Mouse (Mus musculus) right cerebral cortex, postnatal 14 days (tissue): Measurements from ENCODE around the gene Hapln1.

Source experiments
- DNase-seq: peaks from one replicate; pipeline ENCODE4 v3.0.0; 2022

Hapln1 gene

DNA sequence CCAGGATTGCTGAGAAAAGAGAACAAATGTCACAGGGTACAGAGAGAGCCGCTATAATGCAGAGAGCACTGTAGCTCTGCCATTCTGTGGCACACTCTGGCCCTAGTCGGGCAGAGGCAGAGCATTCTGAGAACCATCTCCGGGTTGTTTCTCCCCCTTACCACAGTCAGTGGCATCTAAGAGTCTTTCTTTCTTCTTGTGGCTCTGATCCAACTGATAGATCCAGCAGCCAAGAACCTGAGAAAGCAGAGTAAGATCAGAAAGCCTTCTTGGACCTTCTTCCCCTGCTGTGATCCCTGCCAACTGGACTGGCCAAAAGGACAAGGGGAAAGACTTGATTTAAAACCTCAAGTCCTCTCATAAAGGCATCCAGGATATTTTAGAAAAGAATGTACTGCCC lies 63.7 kb downstream of the Hapln1 start:
- DNase-seq = no peak

DNA sequence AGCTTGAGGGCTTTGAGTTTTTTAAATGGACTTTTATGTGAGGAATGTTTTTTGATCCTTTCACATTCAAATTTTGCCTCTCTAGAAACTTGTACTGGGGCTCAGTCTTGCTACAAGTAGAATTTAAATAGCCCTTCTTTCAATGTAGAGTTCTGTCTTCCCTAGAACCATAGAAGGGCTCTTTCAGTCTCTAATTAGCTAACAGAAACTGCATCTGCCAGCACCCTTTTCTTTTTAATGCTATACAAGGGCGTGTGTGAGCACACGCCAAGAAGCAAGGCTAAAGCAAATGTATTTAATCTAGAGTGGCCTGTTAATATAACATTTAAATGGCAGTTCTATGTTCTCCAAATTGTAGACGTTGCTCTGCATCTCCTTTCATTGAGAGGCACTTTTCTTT lies 67.8 kb downstream of the Hapln1 start:
- no peak for DNase-seq

DNA sequence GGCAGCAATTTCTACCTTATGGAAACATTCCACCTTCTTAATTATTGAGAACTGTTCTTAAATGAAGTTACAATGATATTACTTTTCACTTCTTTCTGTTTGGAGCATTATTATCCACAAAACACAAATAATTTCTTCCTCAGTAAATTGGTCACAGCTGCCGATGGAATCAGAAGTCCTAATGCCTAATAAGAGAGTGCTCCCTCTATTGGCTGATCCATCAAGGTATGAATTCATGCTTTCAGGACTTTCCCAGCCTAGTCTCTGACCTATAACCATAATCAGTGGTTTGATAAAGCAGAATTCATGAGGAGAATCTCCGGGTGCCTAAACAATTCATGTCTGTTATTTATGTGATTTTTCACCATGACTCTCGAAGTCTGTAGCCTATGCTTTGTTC lies 79.5 kb downstream of the Hapln1 start:
- no peak for DNase-seq

DNA sequence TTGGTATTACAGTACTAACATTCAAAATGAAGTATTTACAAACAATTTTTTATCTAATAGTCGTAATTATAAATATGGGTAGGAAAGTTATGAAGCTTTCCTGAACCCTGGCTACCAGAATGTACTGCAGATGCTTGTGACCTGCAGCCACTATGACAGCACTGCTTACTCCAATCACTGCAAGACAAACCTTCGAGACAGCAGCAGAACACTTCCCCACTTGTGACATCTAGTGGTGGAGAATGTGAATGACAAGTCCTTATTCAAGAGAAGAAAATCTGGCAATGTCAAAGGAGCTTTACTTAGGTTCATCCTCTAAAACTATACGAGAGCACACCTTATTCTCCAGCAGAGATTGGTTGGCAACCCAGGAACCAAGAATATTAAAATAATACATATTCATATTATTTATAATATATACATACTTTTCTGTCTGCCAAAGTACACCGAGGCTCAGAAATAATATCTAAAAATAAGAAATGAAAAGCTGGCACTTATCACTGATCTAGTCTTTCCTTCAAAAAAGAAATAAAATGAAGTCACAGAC lies 94.6 kb downstream of the Hapln1 start:
- no peak for DNase-seq

DNA sequence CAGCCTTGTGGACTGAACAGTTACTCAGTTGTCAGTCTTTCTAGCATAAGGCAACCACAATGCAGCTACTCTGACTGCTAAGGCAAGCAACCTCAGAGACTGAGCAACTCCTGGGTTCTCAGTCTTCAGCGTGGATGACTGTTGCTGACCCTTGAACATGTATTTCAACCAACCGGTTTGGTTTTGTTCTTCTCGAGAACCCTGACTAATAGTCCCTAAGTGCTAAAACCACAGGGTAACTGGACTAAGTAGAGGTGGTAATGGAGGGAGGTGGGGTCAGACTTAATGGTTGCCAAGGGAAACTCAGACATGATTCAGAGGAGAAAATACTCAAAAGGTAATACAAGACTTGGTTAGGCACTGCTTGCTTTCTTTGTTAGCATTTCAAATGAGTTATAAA lies 97.4 kb downstream of the Hapln1 start:
- no peak for DNase-seq

DNA sequence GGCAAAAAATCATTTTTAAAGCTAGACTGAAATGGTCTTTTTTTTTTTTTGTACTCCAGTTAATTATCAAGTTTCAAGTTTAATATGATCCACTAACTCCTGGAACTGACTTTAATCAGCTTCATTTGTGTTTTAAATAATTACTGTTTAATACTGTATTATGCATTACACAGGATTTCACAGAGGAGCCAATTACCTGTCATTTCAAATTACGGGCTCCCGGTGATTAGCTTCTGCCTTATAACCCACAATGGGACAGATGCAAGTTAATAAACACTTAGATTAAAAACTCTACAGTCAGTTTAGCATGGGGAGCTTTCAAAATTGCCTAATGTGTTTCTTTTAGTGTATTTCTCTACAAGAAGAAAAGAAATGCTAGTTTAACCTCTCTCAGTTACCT lies 106.0 kb downstream of the Hapln1 start:
- no peak for DNase-seq

DNA sequence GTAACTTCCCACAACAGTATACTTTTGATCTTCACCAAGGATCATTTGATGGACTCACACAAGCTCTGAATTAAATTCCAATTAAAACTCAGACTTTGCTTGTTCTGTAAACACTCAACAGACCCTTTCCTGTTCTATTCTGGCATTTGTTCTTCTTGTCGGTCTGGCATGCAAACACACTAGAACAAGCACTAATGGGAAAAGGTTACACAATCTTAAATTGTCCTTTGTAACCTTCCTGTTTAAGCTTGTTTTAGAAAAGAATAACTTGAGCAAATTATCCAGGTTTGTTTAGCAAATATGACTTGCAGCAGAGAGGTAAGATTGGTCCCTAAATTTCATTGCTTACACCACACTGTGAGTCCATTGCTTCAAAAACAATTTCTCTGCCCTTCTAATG lies 113.2 kb downstream of the Hapln1 start:
- DNase-seq = no peak

DNA sequence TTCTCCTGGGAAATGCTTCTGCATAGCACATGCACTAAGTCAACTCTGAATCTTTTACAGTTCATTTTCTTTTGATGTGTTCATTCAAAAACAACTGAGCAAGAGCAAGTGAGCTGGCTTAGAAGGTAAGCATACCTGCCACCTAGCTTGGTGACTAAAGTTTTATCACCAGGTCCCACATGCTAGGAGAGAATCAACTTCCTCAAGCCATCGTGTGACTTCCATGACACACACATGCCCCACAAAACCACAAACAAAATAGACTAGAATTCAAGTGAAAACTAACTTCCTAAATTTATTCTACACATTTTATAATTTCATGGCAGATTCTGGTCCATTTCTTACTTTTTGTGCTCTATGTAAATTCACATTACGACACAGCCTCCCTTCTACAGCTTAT lies 113.7 kb downstream of the Hapln1 start:
- no peak for DNase-seq

DNA sequence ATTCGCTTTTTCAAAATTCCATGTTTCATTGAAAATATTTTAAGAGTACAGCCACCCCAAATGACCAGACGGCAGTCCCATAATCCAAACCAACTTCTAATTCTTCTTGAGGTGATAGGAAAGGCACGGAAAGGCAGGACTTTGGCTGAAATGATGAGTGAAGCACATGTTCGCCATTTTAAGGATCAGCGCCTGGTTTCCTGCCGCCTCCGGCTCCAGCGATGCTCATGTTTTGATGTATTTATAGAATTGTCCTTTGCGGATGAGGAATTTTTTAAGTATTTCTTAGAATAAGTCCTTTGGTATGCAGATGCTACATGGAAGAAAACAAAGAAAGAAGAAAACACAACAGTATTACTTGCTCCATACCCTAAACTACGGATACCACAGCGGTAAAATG lies 117.5 kb downstream of the Hapln1 start:
- peak; percentile 11 for DNase-seq
